Mouse (Mus musculus): ENCODE results near the gene Dgkg.

- TF ChIP-seq POLR2A (IDR thresholded peaks at IDR 0.05; ENCODE audit: borderline replicate concordance, control insufficient read depth, low read depth, low read length) (no peak), CTCF (IDR thresholded peaks at IDR 0.05; ENCODE audit: control insufficient read depth, insufficient read depth, low read length) (no peak)
These were observed 162.2 kb downstream of the Dgkg start for GRCm38 (mm10) chr16:22494815-22495214.
